Mouse (Mus musculus): ENCODE data around the gene Carns1. TPM values are rescaled to one million over a fixed set of nuclear protein-coding genes. Genes with fewer than 3 reads are reported as not detected.

Carns1 gene
- polyA plus RNA-seq, 1 experiment, result 1.1 TPM

DNA sequence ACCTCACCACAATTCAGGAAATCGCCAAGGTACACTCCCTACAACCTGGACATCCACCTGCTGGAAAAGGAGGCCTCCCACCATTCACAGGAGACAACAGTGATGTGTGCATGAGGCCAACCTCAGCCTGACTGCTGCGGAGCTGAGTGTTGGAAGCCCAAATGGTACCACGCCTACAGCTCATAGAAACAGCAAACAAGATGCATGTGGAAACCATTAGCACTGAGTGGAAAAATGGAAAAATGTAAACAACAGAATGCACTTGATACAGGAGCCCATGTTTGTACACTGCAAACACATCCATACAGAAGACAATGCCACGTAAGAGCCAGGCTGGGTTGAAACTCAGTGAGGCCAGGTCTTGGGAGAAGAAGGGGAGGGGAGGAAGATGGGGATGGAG lies 50.8 kb downstream of the Carns1 start:
- TF ChIP-seq POLR2A (IDR thresholded peaks at IDR 0.05; ENCODE audit: borderline replicate concordance, low read depth, low read length), result no peak
- TF ChIP-seq CTCF (IDR thresholded peaks at IDR 0.05; ENCODE audit: low read depth, low read length), result no peak
- H3K27ac ChIP-seq (ENCODE audit: insufficient read depth, low read depth, low read length), result peak overlapping the region; percentile 84
- H3K4me3 ChIP-seq (ENCODE audit: insufficient read depth, low read length), result no peak overlapping the region
- H3K4me1 ChIP-seq (ENCODE audit: control insufficient read depth, insufficient read depth, low read length), result peaks cover 41% of the 10 kb centered on the region

- Histone ChIP-seq H3K4me3 (ENCODE audit: insufficient read depth, low read length) (no peak overlapping the region), H3K27ac (ENCODE audit: insufficient read depth, low read depth, low read length) (peak overlapping the region; percentile 84), H3K4me1 (ENCODE audit: control insufficient read depth, insufficient read depth, low read length) (peaks cover 41% of the 10 kb centered on the region)
- TF ChIP-seq CTCF (IDR thresholded peaks at IDR 0.05; ENCODE audit: low read depth, low read length), result no peak
- no peak for TF ChIP-seq POLR2A (IDR thresholded peaks at IDR 0.05; ENCODE audit: borderline replicate concordance, low read depth, low read length)
Measured at GRCm38 (mm10) chr19:4122411-4123370, 52.6 kb downstream of the Carns1 start.

DNA sequence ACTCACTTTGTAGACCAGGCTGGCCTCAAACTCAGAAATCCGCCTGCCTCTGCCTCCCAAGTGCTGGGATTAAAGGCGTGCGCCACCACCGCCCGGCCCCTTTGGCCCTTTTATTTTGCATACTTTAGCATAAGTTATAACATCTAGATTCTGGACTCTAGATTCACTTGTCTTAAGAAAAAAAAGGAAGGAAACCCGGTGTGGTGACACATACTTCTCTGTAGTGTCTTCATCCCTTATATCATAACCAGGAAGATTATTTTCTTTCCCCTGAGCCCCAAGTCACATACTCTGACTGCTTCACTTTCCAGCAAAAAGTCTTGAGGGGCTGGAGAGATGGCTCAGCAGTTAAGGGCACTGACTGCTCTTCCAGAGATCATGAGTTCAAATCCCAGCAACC lies 53.4 kb downstream of the Carns1 start:
- Histone ChIP-seq H3K4me3 (ENCODE audit: insufficient read depth, low read length) (peak overlapping the region; percentile 77; the same call in 1 of the 2 replicates), H3K27ac (ENCODE audit: insufficient read depth, low read depth, low read length) (peak overlapping the region; percentile 84), H3K4me1 (ENCODE audit: control insufficient read depth, insufficient read depth, low read length) (peaks cover 41% of the 10 kb centered on the region)

- peak overlapping the region; percentile 84 for H3K27ac ChIP-seq (ENCODE audit: insufficient read depth, low read depth, low read length)
- TF ChIP-seq CTCF (IDR thresholded peaks at IDR 0.05; ENCODE audit: low read depth, low read length), result no peak
- no peak for TF ChIP-seq POLR2A (IDR thresholded peaks at IDR 0.05; ENCODE audit: borderline replicate concordance, low read depth, low read length)
- H3K4me1 ChIP-seq (ENCODE audit: control insufficient read depth, insufficient read depth, low read length), result peaks cover 36% of the 10 kb centered on the region
- peak overlapping the region; percentile 77 for H3K4me3 ChIP-seq (ENCODE audit: insufficient read depth, low read length)
Measured at GRCm38 (mm10) chr19:4121097-4121805, 54.0 kb downstream of the Carns1 start.

DNA sequence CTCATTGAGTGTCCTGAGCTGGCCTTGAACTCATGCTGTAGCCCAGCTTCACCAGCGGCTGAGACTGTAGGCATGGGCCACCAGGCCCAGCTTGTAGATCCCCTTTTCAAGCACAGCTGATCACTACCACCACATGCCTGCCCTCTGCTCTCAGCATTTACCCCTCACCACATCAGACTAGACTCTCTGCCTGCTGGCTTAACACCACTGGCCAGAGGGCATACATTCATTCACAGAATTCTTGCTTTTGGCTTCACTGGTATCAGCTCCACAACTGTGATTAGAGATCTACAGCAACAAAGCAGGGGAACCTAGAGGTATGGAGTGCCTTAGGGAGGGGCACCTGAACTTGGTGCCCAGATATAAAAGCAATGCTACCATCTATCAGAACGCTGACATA lies 54.8 kb downstream of the Carns1 start:
- Histone ChIP-seq H3K4me3 (ENCODE audit: insufficient read depth, low read length) (peak overlapping the region; percentile 77), H3K27ac (ENCODE audit: insufficient read depth, low read depth, low read length) (no peak overlapping the region), H3K4me1 (ENCODE audit: control insufficient read depth, insufficient read depth, low read length) (peaks cover 36% of the 10 kb centered on the region)
- TF ChIP-seq POLR2A (IDR thresholded peaks at IDR 0.05; ENCODE audit: borderline replicate concordance, low read depth, low read length), result no peak
- TF ChIP-seq CTCF (IDR thresholded peaks at IDR 0.05; ENCODE audit: low read depth, low read length), result no peak

GRCm38 (mm10) chr19:4119716-4120487 lies 55.4 kb downstream of the Carns1 start:
- Histone ChIP-seq H3K27ac (ENCODE audit: insufficient read depth, low read depth, low read length) (no peak overlapping the region), H3K4me3 (ENCODE audit: insufficient read depth, low read length) (0 out of 2 replicates have a peak overlapping the region, but pooled peaks have one; percentile 77), H3K4me1 (ENCODE audit: control insufficient read depth, insufficient read depth, low read length) (peaks cover 33% of the 10 kb centered on the region)
- TF ChIP-seq CTCF (IDR thresholded peaks at IDR 0.05; ENCODE audit: low read depth, low read length), result no peak
- no peak for TF ChIP-seq POLR2A (IDR thresholded peaks at IDR 0.05; ENCODE audit: borderline replicate concordance, low read depth, low read length)

DNA sequence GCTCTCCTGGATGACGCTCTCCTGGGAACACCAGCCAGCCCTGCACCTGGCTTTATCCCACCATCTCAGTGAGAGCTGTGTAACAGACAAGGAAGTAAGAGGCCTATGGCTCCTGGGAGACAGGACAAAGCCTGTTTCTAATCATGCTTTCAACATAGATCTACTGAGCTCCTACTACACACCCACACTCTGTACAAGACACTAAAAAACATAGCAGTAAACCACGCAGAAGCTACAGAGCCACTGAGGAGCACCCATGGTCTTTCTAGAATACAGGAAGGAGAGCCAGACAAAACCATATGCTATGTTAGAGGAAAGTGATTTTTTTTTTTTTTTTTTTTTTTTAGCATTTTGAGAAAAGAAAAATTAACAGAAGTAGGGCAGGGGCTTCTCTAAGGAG lies 56.9 kb downstream of the Carns1 start:
- H3K27ac ChIP-seq (ENCODE audit: insufficient read depth, low read depth, low read length), result no peak overlapping the region
- no peak overlapping the region for H3K4me3 ChIP-seq (ENCODE audit: insufficient read depth, low read length)
- peaks cover 34% of the 10 kb centered on the region for H3K4me1 ChIP-seq (ENCODE audit: control insufficient read depth, insufficient read depth, low read length)
- no peak for TF ChIP-seq POLR2A (IDR thresholded peaks at IDR 0.05; ENCODE audit: borderline replicate concordance, low read depth, low read length)
- no peak for TF ChIP-seq CTCF (IDR thresholded peaks at IDR 0.05; ENCODE audit: low read depth, low read length)

DNA sequence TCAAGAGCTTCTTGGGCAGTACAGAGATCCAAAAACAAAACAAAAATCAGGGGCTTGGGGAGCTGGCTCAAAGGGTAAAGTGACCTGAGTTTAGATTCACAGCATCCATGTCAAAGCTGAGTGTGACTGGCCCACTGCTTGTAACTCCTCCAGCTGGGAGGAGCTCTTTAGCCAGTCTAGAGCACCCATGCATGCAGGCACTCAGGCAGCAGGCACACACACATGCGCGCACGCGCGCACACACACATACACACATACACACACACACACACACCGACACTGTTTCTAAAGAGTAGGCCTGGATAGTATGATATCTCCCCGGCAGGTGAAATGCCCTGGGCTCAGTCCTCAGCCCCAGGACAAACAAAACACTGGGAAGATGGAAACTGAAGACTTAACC lies 58.3 kb downstream of the Carns1 start:
- Histone ChIP-seq H3K4me1 (ENCODE audit: control insufficient read depth, insufficient read depth, low read length) (peaks cover 40% of the 10 kb centered on the region), H3K4me3 (ENCODE audit: insufficient read depth, low read length) (no peak overlapping the region), H3K27ac (ENCODE audit: insufficient read depth, low read depth, low read length) (no peak overlapping the region)
- no peak for TF ChIP-seq CTCF (IDR thresholded peaks at IDR 0.05; ENCODE audit: low read depth, low read length)
- no peak for TF ChIP-seq POLR2A (IDR thresholded peaks at IDR 0.05; ENCODE audit: borderline replicate concordance, low read depth, low read length)

- H3K4me1 ChIP-seq (ENCODE audit: control insufficient read depth, insufficient read depth, low read length), result peaks cover 45% of the 10 kb centered on the region
- no peak for TF ChIP-seq CTCF (IDR thresholded peaks at IDR 0.05; ENCODE audit: low read depth, low read length)
- no peak for TF ChIP-seq POLR2A (IDR thresholded peaks at IDR 0.05; ENCODE audit: borderline replicate concordance, low read depth, low read length)
- no peak overlapping the region for H3K4me3 ChIP-seq (ENCODE audit: insufficient read depth, low read length)
- no peak overlapping the region for H3K27ac ChIP-seq (ENCODE audit: insufficient read depth, low read depth, low read length)
Measured at GRCm38 (mm10) chr19:4115816-4116215, 59.5 kb downstream of the Carns1 start.
